Mouse (Mus musculus) adrenal gland, adult 2 months (tissue): ENCODE data around the gene Nub1. TPM values are rescaled to one million over a fixed set of nuclear protein-coding genes. Genes with fewer than 3 reads are reported as not detected.

Source experiments
- DNase-seq: peaks from one replicate; pipeline ENCODE4 v3.0.0; 2021
- polyA plus RNA-seq: library from polyadenylated mRNA; depleted of rRNA; stranded (reverse); fragments of >200 nt; gene quantifications from 2 replicates; pipeline ENCODE4 v1.2.3, GENCODE M21; 2012; rRNA removed
- total RNA-seq, 2 experiments: library from RNA; stranded (reverse); gene quantifications; 2 replicates each; pipeline ENCODE4 v1.2.3; 2021

Nub1 gene
- total and polyA plus RNA-seq, 3 experiments, result 55.5 to 64.1 (median 60.7) TPM

DNA sequence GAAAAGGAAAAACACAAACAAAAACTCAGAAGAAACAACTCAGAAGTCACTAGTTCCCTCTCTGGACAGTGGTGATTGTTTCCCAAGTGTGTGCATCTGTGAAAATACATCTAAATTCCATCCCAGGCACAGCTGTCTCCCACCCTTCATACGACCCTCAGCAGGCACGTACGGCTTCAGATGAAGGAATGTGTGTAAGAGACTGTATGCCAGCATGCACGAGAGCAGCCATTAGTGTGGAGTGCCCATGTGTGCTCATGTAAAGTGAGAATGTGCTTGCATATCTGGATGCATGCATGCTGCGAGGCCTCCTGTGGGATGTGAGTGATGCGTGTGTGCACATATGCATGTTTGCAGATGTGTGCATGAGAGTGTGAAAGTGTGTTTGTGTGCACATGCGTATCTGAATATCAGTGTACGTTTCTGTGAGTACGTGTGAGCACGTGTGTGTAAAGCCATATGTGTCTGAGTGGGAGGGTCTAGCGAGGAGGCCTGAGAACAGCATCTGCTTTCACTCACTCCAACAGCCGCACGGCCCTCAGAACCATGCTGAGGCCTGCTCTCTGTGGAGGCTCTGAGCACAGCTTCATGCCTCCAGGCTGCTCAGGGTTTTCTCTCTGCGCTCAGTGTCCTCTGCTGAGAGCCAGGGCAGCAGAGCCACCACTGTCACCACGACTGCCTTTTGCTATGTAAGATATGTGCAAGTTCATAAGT lies 56.0 kb downstream of the Nub1 start:
- no peak for DNase-seq

DNA sequence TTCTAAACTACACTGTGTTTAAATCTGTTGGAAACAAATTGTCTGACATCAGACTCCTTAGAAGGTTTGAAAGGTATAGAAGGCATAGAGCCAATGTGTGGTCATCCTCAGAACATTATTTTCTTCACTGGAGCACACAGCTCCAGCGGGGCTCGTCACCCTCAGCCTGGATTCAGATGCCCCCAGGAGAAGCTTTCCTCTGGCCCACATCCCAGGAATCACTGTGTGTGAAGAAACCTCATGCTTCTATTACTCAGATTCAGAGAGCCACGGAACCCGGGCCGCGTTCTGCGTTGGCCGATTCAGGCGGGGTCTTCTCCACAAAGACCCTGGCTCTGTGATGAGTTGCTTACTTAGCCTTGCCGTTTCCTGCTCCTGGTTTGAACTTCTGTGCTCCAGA lies 58.6 kb downstream of the Nub1 start:
- no peak for DNase-seq

DNA sequence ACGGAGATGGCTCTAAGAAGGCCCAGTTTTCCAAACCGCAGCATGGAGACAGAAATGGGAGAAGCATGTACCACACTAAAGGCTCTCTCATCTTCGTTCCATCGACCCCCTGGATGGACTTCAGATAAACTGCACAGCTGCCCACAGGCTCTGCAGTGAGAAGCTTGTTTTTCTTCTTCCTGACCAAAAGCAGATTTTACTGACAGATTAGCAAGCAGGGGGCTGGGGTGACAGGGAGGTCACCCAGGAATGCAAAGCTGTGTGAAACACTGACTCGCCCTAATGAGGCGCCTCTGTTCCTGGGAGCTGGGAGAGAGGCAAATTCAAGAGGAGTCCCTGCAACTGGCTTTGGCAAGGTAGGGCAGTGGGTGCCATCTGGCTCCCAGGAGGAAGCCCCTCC lies 62.2 kb downstream of the Nub1 start:
- DNase-seq, result no peak

DNA sequence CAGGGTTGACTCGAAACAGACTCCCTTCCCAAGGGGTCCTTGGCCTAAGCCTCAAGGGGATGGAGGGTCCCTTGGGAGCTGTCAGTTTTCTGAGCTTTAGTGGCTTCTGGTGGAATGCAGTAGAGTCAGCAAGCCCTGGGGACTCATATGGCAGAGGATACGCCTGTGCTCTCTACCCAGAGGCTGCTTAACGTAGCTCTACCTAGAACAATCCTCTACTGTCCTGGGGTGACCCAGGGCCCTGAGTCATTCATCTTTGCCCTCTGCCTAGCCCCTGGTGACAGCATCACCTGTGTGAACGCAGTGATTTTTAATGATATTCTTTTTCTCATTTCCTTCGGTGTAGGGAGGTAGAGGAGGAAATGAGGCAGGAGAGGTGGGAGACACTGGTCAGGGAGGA lies 64.4 kb downstream of the Nub1 start:
- DNase-seq, result no peak

DNA sequence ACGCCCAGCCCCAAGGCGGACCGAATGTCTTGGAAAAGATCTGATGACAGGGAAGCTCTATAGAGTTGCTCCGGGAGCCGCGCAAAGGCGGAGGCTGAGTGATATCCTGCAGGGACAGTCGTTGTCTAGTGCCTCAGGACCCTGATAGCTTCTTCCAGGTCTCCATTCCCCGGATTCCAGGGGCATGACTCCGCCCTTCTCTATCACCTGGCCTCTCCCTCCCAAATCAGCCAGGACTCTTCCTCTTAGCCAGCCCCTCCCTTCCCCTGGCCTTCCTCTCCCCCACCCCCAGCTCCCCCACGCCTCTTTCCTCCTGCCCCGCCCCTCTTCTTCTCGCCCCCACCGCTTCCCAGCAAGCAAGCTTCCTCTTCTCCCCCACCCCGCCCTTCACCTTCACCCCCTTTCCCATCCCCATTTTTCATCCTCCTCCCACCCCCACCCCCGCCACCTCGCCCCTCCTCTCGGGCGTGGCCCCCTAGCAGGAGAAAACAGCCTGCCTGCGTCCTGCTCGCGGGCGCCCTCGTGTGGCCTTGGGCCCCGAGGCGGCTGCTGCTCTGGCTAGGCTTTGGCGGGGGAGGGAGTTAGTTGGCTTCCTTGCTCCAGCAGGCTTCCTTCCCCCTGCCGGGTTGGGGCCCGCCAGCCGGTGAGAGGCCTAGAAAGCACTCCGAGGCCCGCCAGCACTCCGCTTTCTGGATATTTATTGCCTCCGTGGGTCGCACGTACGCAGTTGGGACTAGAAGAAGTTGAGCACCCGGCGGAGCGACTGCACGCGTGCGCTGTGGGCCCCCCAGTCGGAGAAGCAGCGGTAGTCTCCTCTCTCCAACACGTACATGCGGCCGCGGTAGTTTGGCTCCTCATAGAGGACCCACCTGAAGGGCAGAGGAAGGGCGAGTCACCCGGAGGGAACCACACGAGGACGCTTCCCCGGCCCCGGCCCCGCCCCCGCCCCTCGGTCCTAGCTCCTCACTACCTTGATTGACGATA lies 65.3 kb downstream of the Nub1 start:
- DNase-seq, result peak; percentile 91

DNA sequence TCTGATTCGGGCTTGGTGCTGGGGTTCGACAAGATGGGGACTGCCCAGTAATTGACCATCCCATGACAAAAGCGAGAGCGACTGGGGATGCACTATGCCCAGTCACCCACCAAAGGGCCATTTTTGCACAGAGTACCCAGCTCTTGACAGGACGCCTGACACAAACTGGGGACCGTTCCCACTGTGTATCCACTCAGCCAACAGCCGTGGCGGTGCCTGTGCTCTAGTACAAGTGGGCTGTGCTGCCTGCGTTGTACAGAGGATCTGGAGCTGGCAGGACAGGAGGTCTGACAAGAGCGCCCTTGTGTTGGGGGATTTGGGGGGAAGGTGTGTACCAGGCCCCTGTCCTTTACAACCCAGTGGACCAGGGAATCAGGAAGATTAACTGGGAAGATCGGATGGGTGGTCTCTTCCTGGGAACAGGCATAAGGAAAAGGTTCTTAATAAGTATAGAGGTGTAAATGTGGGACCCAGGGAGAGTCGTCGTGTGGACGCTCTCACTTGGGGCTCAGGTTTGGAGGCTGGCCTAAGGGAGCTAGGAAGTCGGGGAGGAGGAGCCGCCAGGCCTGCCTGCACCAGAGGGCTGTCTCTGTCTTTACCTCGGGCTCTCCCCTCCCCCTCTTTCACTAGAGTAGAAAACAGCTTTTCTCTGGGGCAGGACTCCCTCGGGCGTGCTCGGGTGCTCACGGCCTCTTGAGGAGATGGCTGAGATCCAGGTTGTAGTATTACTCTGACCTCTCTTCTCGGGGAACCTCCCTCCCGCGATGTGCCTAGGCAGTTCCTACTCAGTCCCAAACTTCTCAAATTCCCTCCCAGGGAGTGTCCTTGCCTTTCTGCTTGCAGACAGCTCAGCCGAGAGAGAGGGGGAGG lies 66.2 kb downstream of the Nub1 start:
- peak; percentile 73 for DNase-seq

DNA sequence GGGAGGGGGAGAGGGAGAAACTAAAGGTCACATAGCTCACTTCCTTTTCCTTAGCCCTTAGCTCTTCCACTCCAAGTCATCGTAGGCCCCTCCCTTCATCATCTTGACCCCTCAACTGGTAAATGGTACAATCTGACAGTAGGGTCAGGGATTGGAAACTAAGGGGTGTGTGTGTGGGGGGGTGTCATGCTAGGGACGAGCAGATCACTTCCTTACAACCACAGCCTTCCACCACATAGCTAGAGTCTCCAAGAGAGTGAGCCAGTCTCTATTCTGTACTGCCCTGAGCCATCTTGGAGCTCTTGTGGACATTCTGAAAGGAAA lies 66.8 kb downstream of the Nub1 start:
- no peak for DNase-seq

DNA sequence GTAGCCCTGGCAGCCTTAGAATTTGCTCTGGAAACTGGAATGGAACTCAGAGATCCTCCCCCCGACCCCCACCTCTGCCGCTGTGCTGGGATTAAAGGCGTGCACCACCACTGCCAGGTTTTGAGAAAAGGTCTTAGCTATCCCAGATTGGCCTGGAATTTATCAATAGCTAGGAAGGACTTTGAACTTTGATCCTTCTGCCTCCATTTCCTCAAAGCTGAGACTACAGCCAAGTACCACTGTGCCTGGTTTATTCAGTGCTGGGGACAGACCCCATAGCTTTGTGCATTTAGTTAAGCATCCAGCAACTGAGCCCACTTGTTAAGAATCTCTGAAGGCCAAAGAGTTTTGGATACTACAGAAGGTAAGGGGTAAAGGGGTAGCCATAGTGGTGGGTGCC lies 71.6 kb downstream of the Nub1 start:
- no peak for DNase-seq

DNA sequence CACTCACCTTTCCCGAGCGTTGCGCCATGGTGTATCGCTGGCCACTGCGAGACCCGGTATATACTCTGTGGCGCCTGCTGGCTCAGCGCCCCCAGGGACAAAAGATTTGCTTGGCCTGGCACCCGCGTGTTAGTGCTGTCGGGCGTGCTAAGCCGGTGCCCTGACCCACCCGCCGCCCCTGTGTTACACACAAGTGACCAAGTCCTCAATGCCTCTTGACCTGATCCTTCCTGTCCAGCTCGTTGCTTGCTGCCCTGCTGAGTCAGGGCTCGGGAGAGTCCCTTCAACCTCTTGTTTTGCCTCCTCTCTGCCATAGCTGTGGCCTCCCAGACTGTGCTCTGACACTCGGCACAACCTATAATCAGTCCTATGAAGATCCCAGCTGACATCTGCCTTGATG lies 72.5 kb downstream of the Nub1 start, which contains the start of gene Crygn:
Gene Crygn, minus strand, starts transcription at position 193 of the 400 bp plus-strand sequence.
- DNase-seq, result no peak

Other genes with a start within 250 kb of the Nub1 start
- gene Fastk, start 240.2 kb upstream of the Nub1 start, total RNA-seq, result 100 to 1,000 TPM in 1 of 2 experiments, 10 to 100 TPM in 1; 93.4 to 108 TPM
- 335 and 350 TPM in 2 replicates for gene Fastk, start 240.2 kb upstream of the Nub1 start, polyA plus RNA-seq
- gene Tmub1, start 237.7 kb upstream of the Nub1 start, total RNA-seq, result 10 to 100 TPM; 16.7 to 20.5 TPM
- 86.7 and 94.5 TPM in 2 replicates for gene Tmub1, start 237.7 kb upstream of the Nub1 start, polyA plus RNA-seq
- 10 to 100 TPM; 78.8 to 89.8 TPM for gene Agap3, start 233.4 kb upstream of the Nub1 start, total RNA-seq
- gene Agap3, start 233.4 kb upstream of the Nub1 start, polyA plus RNA-seq, result 96.5 and 106 TPM in 2 replicates
- not detected for gene Gbx1, start 158.3 kb upstream of the Nub1 start, total RNA-seq
- not detected in 2 replicates for gene Gbx1, start 158.3 kb upstream of the Nub1 start, polyA plus RNA-seq
- gene Asb10, start 144.6 kb upstream of the Nub1 start, total RNA-seq, result not detected
- gene Asb10, start 144.6 kb upstream of the Nub1 start, polyA plus RNA-seq, result 0.30 and 0.76 TPM in 2 replicates
- not detected for gene 4931409K22Rik, start 128.7 kb upstream of the Nub1 start, total RNA-seq
- not detected in 2 replicates for gene 4931409K22Rik, start 128.7 kb upstream of the Nub1 start, polyA plus RNA-seq
- 10 to 100 TPM; 72.0 TPM for gene Abcf2, start 108.1 kb upstream of the Nub1 start, total RNA-seq
- gene Abcf2, start 108.1 kb upstream of the Nub1 start, polyA plus RNA-seq, result 66.9 and 82.4 TPM in 2 replicates
- gene Chpf2, start 98.8 kb upstream of the Nub1 start, total RNA-seq, result 10 to 100 TPM; 37.9 to 49.7 TPM
- gene Chpf2, start 98.8 kb upstream of the Nub1 start, polyA plus RNA-seq, result 60.0 and 76.6 TPM in 2 replicates
- 10 to 100 TPM; 14.2 to 25.0 TPM for gene Smarcd3, start 61.1 kb upstream of the Nub1 start, total RNA-seq
- 53.1 and 71.3 TPM in 2 replicates for gene Smarcd3, start 61.1 kb upstream of the Nub1 start, polyA plus RNA-seq
- gene Wdr86, start 45.2 kb downstream of the Nub1 start, total RNA-seq, result 1 to 10 TPM in 1 of 2 experiments, under 1 TPM in 1; 0.66 to 1.7 TPM
- 7.4 and 7.6 TPM in 2 replicates for gene Wdr86, start 45.2 kb downstream of the Nub1 start, polyA plus RNA-seq
- gene Crygn, start 72.5 kb downstream of the Nub1 start, total RNA-seq, result 1 to 10 TPM in 1 of 2 experiments, not detected in 1; 3.6 TPM
- gene Crygn, start 72.5 kb downstream of the Nub1 start, polyA plus RNA-seq, result not detected in 2 replicates
- 10 to 100 TPM; 71.4 to 81.3 TPM for gene Rheb, start 157.1 kb downstream of the Nub1 start, total RNA-seq
- gene Rheb, start 157.1 kb downstream of the Nub1 start, polyA plus RNA-seq, result 28.1 and 29.3 TPM in 2 replicates